Mouse (Mus musculus) limb, embryonic 13.5 days (tissue): ENCODE measurements around the gene Gm49395. TPM values are rescaled to one million over a fixed set of nuclear protein-coding genes. Genes with fewer than 3 reads are reported as not detected.

Experiments used
- ATAC-seq: fragments of 200-750 bp; cut with Nextera tagmentation; 2 replicates; pipeline ENCODE4 v1.8.0; 2017; ENCODE audit warnings: low read depth, moderate number of reproducible peaks, moderate TSS enrichment; ENCODE audit not compliant: low FRiP score
- H3K27ac ChIP-seq: fragments of 300-500 bp; sonication (generic); 2 replicates; pipeline ENCODE4 v1.5.1; 2015; ENCODE audit warnings: inconsistent platforms, mild to moderate bottlenecking, moderate library complexity
- H3K27me3 ChIP-seq: fragments of 300-500 bp; sonication (generic); 2 replicates; pipeline ENCODE4 v1.6.1; 2015; ENCODE audit warnings: mild to moderate bottlenecking, inconsistent platforms
- H3K36me3 ChIP-seq: fragments of 300-500 bp; sonication (generic); 2 replicates; pipeline ENCODE4 v1.6.1; 2015; ENCODE audit warnings: inconsistent platforms, mild to moderate bottlenecking, moderate library complexity
- H3K4me1 ChIP-seq: fragments of 300-500 bp; sonication (generic); 2 replicates; pipeline ENCODE4 v1.6.1; 2015; ENCODE audit warnings: inconsistent platforms
- H3K4me2 ChIP-seq: fragments of 300-500 bp; sonication (generic); replicated peaks from 2 replicates; pipeline ENCODE4 v1.6.1; 2015; ENCODE audit warnings: inconsistent platforms, mild to moderate bottlenecking, moderate library complexity
- H3K4me3 ChIP-seq: fragments of 300-500 bp; sonication (generic); 2 replicates; pipeline ENCODE4 v1.5.1; 2015; ENCODE audit warnings: moderate library complexity, mild to moderate bottlenecking, inconsistent platforms
- H3K9ac ChIP-seq: fragments of 300-500 bp; sonication (generic); 2 replicates; pipeline ENCODE4 v1.6.1; 2015; ENCODE audit warnings: mild to moderate bottlenecking, inconsistent platforms
- H3K9me3 ChIP-seq: fragments of 300-500 bp; sonication (generic); 2 replicates; pipeline ENCODE4 v1.6.1; 2016; ENCODE audit warnings: inconsistent platforms
- WGBS: fragments of 180-500 bp; shearing (Covaris S2); methylation state at CpG from one replicate; pipeline ENCODE4 v1.1.7; 2015; 5-methylcytosine and 5-hydroxymethylcytosine counted together
- polyA plus RNA-seq: library from polyadenylated mRNA; unstranded; fragments of >200 nt; fragmentation: Nextera tagmentation; extraction: Ambion mirVana; gene quantifications from 2 replicates; pipeline ENCODE4 v1.2.1, GENCODE M21; 2015

The Gm49395 gene
- polyA plus RNA-seq, 1 experiment from 2014 or later, result 4.2 TPM

DNA sequence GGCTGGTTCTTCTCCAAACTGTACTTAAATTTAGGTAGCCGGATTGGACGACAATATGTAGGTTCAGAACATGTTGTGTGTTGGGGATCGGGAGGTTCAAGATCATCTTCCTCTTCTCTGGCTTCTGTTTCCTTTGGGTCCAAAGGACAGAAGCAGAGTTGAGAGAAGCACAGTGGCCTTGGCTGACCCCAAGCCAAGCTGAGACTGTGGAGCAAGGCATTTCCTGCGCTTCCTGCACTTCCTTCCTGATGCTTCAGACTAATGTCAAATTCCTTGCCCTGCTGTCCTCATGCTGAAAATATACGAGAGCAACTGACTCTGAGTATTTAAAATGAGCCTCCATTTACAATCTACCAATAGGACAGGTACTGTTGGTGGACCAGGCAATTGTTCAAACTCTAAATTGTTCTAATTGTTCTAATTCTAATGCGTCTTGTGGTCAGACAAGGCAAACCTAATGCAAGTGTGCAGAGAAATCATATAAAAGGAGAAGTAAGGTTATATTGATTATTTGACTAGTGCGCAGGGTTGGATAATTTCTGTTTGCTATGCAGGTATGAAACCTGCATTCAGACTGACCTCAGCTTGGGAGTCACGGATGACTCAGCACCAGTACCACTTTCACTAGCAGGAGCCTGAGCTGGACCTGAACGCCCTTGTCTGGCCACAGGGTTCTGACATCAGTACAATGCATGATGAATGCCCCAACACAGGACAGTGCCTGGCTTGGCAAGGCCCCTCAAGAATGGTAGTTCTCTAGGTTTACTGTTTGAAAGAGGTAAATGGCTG lies 24.2 kb downstream of the Gm49395 start:
- Histone ChIP-seq H3K27ac (no peak overlapping the region), H3K9me3 (no peaks in the 10 kb centered on the region), H3K4me2 (no peak overlapping the region), H3K9ac (no peak overlapping the region), H3K36me3 (no peaks in the 10 kb centered on the region), H3K4me1 (no peaks in the 10 kb centered on the region), H3K4me3 (no peak overlapping the region), H3K27me3 (no peaks in the 10 kb centered on the region)
- no peak for ATAC-seq
- 86% methylated on average over 9 of the region's 9 CpGs for WGBS

DNA sequence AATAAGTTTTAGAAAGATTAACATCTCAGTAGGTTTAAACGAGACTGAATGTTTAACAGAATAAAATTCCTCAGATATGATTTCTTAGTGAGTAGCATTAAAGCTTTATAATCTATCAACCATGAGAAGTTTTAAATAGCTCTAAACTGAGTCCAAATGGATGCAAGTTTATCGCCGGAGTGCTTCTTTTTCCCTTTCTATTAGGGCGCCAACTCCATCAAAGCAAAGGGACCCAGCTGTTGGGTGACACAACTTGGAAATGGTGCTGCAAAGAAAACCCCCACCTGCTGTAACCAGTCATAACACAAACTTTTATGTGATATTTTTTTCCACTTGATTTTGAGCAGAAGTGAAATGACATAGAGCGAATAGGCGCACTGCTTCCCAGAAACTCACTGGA lies 29.3 kb downstream of the Gm49395 start:
- ATAC-seq, result no peak

DNA sequence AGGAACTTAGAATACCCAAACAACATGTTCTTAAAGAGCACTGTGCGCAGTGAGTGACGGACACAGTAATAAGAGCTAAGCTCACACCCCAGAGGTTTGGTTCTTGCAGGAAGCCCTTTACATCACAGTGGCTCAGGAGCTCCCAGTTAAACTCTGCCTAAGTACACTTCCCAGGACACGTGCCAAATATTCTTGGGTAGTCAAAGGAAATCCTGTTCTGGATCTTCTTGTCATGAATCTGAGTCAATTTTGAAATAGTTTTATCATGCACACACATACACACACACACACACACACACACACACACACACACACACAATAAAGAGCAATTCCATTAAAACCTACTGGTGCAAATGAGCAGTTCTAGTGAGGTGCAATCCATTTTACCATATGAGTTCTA lies 30.3 kb downstream of the Gm49395 start:
- Histone ChIP-seq H3K4me1 (no peaks in the 10 kb centered on the region), H3K27me3 (no peaks in the 10 kb centered on the region), H3K27ac (no peak overlapping the region), H3K9me3 (no peaks in the 10 kb centered on the region), H3K4me3 (no peak overlapping the region), H3K36me3 (no peaks in the 10 kb centered on the region), H3K4me2 (no peak overlapping the region), H3K9ac (no peak overlapping the region)
- ATAC-seq, result no peak
- 84% methylated on average over 3 of the region's 3 CpGs for WGBS

More for the DNA sequence above, 29.3 kb downstream of the Gm49395 start:
- WGBS, result 88% methylated on average over 6 of the region's 6 CpGs
- Histone ChIP-seq H3K36me3 (no peaks in the 10 kb centered on the region), H3K27ac (no peak overlapping the region), H3K9ac (no peak overlapping the region), H3K4me3 (no peak overlapping the region), H3K9me3 (no peaks in the 10 kb centered on the region), H3K4me2 (no peak overlapping the region), H3K4me1 (no peaks in the 10 kb centered on the region), H3K27me3 (no peaks in the 10 kb centered on the region)

DNA sequence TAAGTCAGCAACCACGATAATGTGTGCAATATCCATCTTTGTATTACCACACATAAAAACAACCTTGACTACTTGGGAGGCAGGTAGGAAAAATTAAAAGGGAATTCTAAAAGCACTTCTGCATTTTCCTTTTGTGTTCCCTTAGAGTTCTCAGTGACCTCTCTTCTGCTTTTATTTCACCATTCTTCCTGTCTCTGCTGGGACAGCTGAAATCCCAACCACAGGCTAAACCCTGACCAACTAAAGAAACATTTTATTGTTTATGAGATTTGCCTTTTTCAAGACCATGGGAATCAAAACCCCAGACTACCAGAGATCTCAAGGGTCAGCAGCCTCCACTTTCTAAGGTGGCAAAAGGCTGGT lies 33.8 kb downstream of the Gm49395 start:
- Histone ChIP-seq H3K4me1 (no peaks in the 10 kb centered on the region), H3K27ac (no peak overlapping the region), H3K4me2 (no peak overlapping the region), H3K4me3 (no peak overlapping the region), H3K36me3 (no peaks in the 10 kb centered on the region), H3K27me3 (no peaks in the 10 kb centered on the region), H3K9ac (no peak overlapping the region), H3K9me3 (no peaks in the 10 kb centered on the region)
- no peak for ATAC-seq
- WGBS, result 92% methylated on average over 1 of the region's 1 CpGs

DNA sequence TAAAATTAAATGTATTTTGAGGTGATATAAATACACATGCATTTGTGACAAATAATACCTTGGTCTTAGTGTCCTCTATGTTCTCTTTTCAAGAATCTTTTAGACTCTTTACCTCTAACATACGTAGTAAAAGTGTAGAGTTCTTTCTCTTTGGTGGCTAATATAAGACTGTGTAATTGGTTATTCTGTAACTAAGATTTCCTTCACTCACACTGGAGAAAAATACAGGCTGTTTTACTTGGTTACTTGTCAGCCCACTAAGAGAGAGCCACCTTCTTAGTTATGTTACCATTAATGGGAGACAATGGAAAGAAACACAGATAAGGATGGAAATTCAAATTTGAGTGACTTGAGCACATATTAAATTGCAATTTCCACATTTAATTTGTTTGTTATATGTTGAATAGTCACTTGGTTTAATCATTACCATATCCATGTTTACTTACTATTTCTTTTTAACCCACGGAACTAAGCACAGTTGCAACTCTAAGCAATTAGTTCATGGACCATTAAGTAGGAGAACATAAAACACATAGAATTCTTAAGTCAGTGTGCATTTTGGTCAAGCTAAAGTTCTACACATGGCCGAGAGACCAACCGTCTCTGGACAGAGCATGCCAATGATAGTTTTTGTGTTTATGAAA lies 34.3 kb downstream of the Gm49395 start:
- Histone ChIP-seq H3K27me3 (no peaks in the 10 kb centered on the region), H3K27ac (no peak overlapping the region), H3K4me3 (no peak overlapping the region), H3K4me1 (no peaks in the 10 kb centered on the region), H3K4me2 (no peak overlapping the region), H3K36me3 (no peaks in the 10 kb centered on the region), H3K9me3 (no peaks in the 10 kb centered on the region), H3K9ac (no peak overlapping the region)
- ATAC-seq, result no peak
- 76% methylated on average over 4 of the region's 4 CpGs for WGBS

DNA sequence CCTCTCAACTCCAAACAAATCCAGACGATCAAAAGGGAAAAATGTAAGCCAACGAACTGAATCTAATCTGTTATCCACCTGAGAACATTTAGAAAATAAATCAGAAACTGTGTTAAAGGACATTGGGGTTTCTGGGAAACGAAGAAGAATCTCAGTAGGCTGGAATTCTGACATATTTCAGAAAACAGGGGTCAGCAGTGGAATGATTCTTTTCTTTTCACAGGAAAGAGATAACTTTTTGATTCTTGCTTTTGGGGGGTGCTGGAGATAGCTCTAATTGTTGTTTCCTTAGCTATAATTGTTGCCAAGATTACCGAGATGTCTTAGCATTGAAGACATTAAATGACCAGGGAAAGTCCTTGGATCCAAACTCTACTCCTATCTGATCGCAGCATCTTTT lies 44.2 kb downstream of the Gm49395 start:
- H3K27me3 ChIP-seq, result no peaks in the 10 kb centered on the region
- ATAC-seq, result no peak
- no peak overlapping the region for H3K27ac ChIP-seq
- H3K36me3 ChIP-seq, result no peaks in the 10 kb centered on the region
- no peak overlapping the region for H3K4me2 ChIP-seq
- H3K9ac ChIP-seq, result no peak overlapping the region
- peaks cover 6% of the 10 kb centered on the region; the same call in 1 of the 2 replicates for H3K4me1 ChIP-seq
- 86% methylated on average over 5 of the region's 5 CpGs for WGBS
- no peaks in the 10 kb centered on the region for H3K9me3 ChIP-seq
- H3K4me3 ChIP-seq, result no peak overlapping the region

DNA sequence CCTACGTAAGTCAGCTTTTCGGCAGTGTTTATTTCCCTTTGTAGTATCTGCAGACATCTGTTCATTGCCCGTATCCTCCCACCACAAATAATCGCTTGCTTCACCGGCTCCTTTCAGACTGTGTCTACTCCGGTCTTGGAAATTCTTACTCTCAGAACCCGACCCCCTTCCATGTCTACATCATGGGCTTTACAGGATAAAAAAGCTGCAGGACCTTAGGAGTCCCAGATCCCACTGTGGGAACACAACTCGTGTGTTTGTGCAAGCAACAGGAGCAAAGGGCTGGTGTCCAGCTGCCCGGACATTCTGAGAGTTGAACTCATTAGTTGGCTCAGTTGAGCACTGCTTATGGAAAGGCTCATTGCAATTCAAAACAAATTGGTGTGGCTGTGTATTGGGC lies 46.9 kb downstream of the Gm49395 start:
- no peak overlapping the region for H3K27ac ChIP-seq
- no peaks in the 10 kb centered on the region for H3K36me3 ChIP-seq
- H3K4me2 ChIP-seq, result no peak overlapping the region
- no peak overlapping the region for H3K4me3 ChIP-seq
- peaks cover 12% of the 10 kb centered on the region; the same call in 1 of the 2 replicates for H3K4me1 ChIP-seq
- no peaks in the 10 kb centered on the region for H3K27me3 ChIP-seq
- 40% methylated on average over 9 of the region's 9 CpGs for WGBS
- no peak; the same call in 1 of the 2 replicates for ATAC-seq
- no peak overlapping the region for H3K9ac ChIP-seq
- no peaks in the 10 kb centered on the region for H3K9me3 ChIP-seq

DNA sequence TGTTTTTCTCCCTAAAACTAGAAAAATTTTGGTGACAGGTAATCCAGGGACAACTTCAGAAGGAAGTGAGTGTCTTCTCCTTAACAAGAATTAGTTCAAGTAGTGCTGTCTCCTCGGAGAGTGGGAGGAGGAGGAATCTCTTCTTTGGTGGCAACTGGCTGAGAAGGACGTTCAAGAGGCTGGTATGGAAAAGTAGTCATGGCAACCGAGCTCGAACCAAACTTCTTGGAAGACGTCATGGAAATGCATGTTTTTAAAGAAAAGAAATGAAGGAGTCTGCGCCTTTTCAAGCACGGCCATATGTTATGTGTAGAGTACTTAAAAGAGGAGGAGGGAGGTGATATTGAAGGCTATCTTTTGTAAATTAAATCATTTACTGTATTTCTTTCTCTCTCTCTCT lies 49.2 kb downstream of the Gm49395 start:
- Histone ChIP-seq H3K27ac (no peak overlapping the region), H3K4me1 (peaks cover 12% of the 10 kb centered on the region; the same call in 1 of the 2 replicates), H3K4me2 (peak overlapping the region; percentile 47), H3K9me3 (no peaks in the 10 kb centered on the region), H3K36me3 (no peaks in the 10 kb centered on the region), H3K27me3 (no peaks in the 10 kb centered on the region), H3K4me3 (peak overlapping the region; percentile 18; the same call in 1 of the 2 replicates), H3K9ac (no peak overlapping the region)
- ATAC-seq, result no peak
- whole genome bisulfite sequencing, result 72% methylated on average over 7 of the region's 7 CpGs

DNA sequence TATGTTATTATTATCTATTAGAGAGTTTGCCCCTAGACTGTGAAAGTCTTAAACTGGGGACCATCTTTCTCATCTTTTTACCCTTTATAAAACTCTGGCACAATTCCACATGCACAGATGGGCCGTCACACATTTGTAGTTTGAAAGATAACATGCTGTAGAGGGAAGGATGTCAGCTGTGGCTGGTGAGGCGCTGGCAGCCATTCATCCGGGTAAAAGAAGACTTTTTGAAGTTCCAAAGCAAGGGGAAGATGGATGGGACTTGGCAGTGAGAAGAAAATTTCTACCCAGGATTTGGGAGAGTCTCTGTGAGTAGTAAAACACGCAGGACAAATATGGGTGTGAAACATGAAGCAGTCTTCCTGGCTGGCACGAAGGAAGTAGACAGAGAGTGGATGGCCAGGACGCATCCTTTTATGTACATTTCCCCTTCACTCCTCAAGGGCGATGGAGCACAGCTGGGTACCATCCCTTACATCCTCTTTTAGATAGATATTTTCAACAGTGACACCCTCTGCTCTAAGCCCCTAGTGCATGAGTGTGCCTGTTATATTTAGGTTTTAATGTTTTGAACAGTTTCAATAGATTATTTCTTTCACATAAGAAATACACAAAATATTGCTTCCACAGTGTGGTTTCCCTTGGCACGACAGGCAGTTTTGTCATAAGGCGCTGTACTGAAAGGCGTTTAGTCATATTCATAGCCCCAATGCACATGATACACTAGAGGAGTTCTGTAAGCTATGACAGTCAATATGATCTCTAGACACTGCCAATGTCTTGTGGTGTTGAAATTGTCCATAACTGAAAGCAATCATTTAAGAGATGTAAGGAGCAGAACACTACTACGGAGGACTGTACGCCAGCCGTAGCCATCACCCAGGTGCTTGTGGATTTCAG lies 50.8 kb downstream of the Gm49395 start:
- no peaks in the 10 kb centered on the region for H3K36me3 ChIP-seq
- peaks cover 12% of the 10 kb centered on the region; the same call in 1 of the 2 replicates for H3K4me1 ChIP-seq
- no peak overlapping the region for H3K27ac ChIP-seq
- WGBS, result 81% methylated on average over 13 of the region's 13 CpGs
- no peaks in the 10 kb centered on the region for H3K27me3 ChIP-seq
- H3K4me3 ChIP-seq, result no peak overlapping the region
- H3K9me3 ChIP-seq, result no peaks in the 10 kb centered on the region
- no peak overlapping the region for H3K4me2 ChIP-seq
- no peak for ATAC-seq
- no peak overlapping the region for H3K9ac ChIP-seq

DNA sequence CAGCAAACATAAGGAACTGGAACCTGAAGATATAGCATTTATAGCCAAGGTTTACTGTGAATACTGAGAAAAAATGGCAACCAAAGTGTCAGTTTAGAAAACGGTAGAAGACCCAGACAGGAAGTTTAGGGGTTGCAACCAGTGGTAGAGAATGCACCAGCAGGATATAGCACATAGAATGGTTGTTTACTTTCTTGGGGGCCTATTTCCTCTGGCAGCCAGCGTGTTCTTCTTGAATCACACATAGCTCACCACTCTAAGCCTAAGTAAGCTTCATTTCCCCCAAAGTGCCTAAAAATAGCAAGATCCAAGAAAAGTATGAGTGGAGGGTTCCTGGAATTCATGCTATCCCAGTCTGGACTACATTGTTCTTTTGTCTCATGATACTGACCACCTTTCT lies 59.1 kb downstream of the Gm49395 start:
- H3K9me3 ChIP-seq, result no peaks in the 10 kb centered on the region
- H3K4me3 ChIP-seq, result no peak overlapping the region
- H3K27ac ChIP-seq, result no peak overlapping the region
- WGBS, result 62% methylated on average over 2 of the region's 2 CpGs
- no peak overlapping the region for H3K4me2 ChIP-seq
- H3K27me3 ChIP-seq, result no peaks in the 10 kb centered on the region
- H3K4me1 ChIP-seq, result no peaks in the 10 kb centered on the region
- H3K36me3 ChIP-seq, result no peaks in the 10 kb centered on the region
- H3K9ac ChIP-seq, result no peak overlapping the region
- ATAC-seq, result no peak

DNA sequence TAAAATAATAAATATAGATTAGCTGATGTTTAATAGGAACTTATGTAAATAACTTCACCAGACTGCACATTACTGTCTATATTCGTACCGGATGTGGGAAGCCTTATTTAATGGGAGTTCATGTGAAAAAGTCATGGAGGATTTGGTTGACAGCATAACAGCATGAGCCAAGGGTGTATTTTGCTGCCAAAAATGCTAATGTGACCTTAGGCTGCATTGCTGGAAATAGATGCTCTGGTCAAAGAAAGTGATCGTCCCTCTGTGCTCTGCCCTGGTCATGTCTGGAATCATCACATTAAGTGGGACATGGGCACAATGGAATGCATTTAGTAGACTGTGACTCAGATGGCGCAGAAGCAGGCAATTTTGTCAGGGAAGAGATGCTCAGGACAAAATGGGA lies 64.4 kb downstream of the Gm49395 start:
- Histone ChIP-seq H3K4me1 (no peaks in the 10 kb centered on the region), H3K9ac (no peak overlapping the region), H3K9me3 (no peaks in the 10 kb centered on the region), H3K27me3 (no peaks in the 10 kb centered on the region), H3K36me3 (no peaks in the 10 kb centered on the region), H3K4me2 (no peak overlapping the region), H3K4me3 (no peak overlapping the region), H3K27ac (no peak overlapping the region)
- no peak for ATAC-seq
- WGBS, result 87% methylated on average over 4 of the region's 4 CpGs

DNA sequence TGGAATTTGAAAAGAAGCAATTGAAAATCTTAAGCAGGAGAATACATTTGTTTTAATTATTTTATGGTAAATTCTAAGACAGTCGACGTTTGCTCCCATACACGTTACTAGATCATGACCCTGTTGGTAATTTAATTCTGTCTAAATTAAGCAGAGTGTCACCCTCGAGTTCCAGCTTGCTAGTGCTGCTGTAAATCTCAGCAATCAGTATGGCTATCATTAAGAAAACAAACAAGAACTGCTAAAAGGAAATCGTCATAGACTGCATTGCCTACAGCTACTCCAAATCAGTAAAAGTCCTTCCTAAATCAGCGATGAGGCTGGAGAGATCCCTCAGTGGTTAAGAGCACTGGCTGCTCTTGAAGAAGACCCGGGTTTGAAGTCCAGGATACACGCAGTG lies 66.3 kb downstream of the Gm49395 start:
- ATAC-seq, result no peak
- Histone ChIP-seq H3K27me3 (no peaks in the 10 kb centered on the region), H3K9me3 (no peaks in the 10 kb centered on the region), H3K4me3 (no peak overlapping the region), H3K36me3 (no peaks in the 10 kb centered on the region), H3K9ac (no peak overlapping the region), H3K4me1 (no peaks in the 10 kb centered on the region), H3K4me2 (no peak overlapping the region), H3K27ac (no peak overlapping the region)
- 59% methylated on average over 8 of the region's 8 CpGs for WGBS
